Mouse (Mus musculus) kidney, adult 2 months (tissue): ENCODE measurements at regions not wholly inside any gene's neighbourhood (a gene's known extent, or its start where the extent isn't known, plus 50 kb on each side); places are given as distances from the start of the nearest gene placed in this dataset.

Experiments
- DNase-seq: peaks from one replicate; pipeline ENCODE4 v3.0.0; 2021
- H3K27ac ChIP-seq: fragments of 200-500 bp; 2 replicates; pipeline ENCODE4 v1.5.1; 2012; ENCODE audit warnings: low read depth, low read length, control low read depth, inconsistent platforms; ENCODE audit not compliant: insufficient read depth
- H3K27me3 ChIP-seq: fragments of 200-500 bp; replicated peaks from 2 replicates; pipeline ENCODE4 v1.6.1; 2012; ENCODE audit warnings: mild to moderate bottlenecking, moderate library complexity, low read length, inconsistent platforms; ENCODE audit not compliant: control insufficient read depth, insufficient read depth
- H3K36me3 ChIP-seq: fragments of 200-500 bp; 2 replicates; pipeline ENCODE4 v1.6.1; 2012; ENCODE audit warnings: mild to moderate bottlenecking, moderate library complexity, low read length, inconsistent platforms; ENCODE audit not compliant: control insufficient read depth, insufficient read depth
- H3K4me1 ChIP-seq: fragments of 200-500 bp; 2 replicates; pipeline ENCODE4 v1.6.1; 2011; ENCODE audit warnings: low read length; ENCODE audit not compliant: control insufficient read depth, insufficient read depth
- H3K4me3 ChIP-seq: fragments of 200-500 bp; 2 replicates; pipeline ENCODE4 v1.5.1; 2011; ENCODE audit warnings: mild to moderate bottlenecking, low read depth, low read length, control low read depth; ENCODE audit not compliant: insufficient read depth
- CTCF ChIP-seq: fragments of 200-500 bp; conservative IDR thresholded peaks from 2 replicates; pipeline ENCODE4 v1.5.1; 2011; ENCODE audit warnings: low read depth, mild to moderate bottlenecking, control low read depth, low read length, moderate library complexity, mixed read lengths; ENCODE audit not compliant: insufficient read depth, insufficient read length
- POLR2A ChIP-seq: fragments of 200-500 bp; IDR thresholded peaks from one replicate; pipeline ENCODE4 v1.6.1; 2011; ENCODE audit warnings: low read depth, low read length, control low read depth
- whole genome bisulfite sequencing: fragments of 180-500 bp; shearing (Covaris S2); methylation state at CpG from one replicate; pipeline ENCODE4 v1.1.7; 2018; 5-methylcytosine and 5-hydroxymethylcytosine counted together

GRCm38 (mm10) chr15:62712543-62713131, 1132.3 kb downstream of the Gsdmc2 start:
- no peak overlapping the region for H3K4me3 ChIP-seq
- no peaks in the 10 kb centered on the region for H3K27me3 ChIP-seq
- TF ChIP-seq POLR2A (no peak), CTCF (no peak)
- peak; percentile 82 for DNase-seq
- no peak overlapping the region for H3K27ac ChIP-seq
- no peaks in the 10 kb centered on the region for H3K36me3 ChIP-seq
- peaks cover 3% of the 10 kb centered on the region; the same call in 1 of the 2 replicates for H3K4me1 ChIP-seq
- WGBS, result 35% methylated on average over 8 of the region's 9 CpGs

GRCm38 (mm10) chr15:62712060-62712542, 1132.9 kb downstream of the Gsdmc2 start:
- Histone ChIP-seq H3K4me3 (no peak overlapping the region), H3K27me3 (no peaks in the 10 kb centered on the region), H3K4me1 (peaks cover 3% of the 10 kb centered on the region; the same call in 1 of the 2 replicates), H3K27ac (no peak overlapping the region), H3K36me3 (no peaks in the 10 kb centered on the region)
- DNase-seq, result no peak
- TF ChIP-seq POLR2A, result no peak
- TF ChIP-seq CTCF, result no peak
- 74% methylated on average over 3 of the region's 3 CpGs for WGBS

GRCm38 (mm10) chr15:62709546-62709945, 1135.4 kb downstream of the Gsdmc2 start:
- H3K4me1 ChIP-seq, result peaks cover 3% of the 10 kb centered on the region; the same call in 1 of the 2 replicates
- DNase-seq, result peak; percentile 7
- WGBS, result 51% methylated on average over 2 of the region's 2 CpGs
- H3K4me3 ChIP-seq, result no peak overlapping the region
- no peak for TF ChIP-seq CTCF
- TF ChIP-seq POLR2A, result no peak
- no peak overlapping the region for H3K27ac ChIP-seq
- no peaks in the 10 kb centered on the region for H3K27me3 ChIP-seq
- H3K36me3 ChIP-seq, result no peaks in the 10 kb centered on the region

DNA sequence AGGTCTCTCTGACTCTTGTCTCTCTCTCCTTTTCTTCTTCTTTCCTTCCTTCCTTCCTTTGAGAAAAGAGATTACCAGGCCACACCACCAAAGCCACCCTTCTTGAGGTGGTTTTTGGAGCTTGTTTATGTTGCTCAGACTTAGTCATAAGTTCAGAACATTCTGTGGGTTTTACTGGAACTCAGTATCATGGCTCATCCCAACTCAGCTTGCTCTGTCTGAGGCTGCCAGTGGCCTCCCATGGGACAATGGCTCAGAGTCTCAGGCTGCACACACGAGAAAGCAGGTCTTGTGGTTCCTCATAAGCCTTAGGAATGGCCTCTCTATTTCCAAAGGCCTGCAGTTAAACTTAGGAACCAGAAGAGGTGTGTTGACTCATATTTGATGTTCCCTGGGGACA, 1146.4 kb downstream of the Gsdmc2 start:
- TF ChIP-seq CTCF (no peak), POLR2A (no peak)
- H3K27ac ChIP-seq, result no peak overlapping the region
- H3K36me3 ChIP-seq, result no peaks in the 10 kb centered on the region
- H3K4me1 ChIP-seq, result no peaks in the 10 kb centered on the region
- no peak overlapping the region for H3K4me3 ChIP-seq
- DNase-seq, result no peak
- H3K27me3 ChIP-seq, result no peaks in the 10 kb centered on the region
- WGBS, result 80% methylated on average over 1 of the region's 1 CpGs

- DNase-seq, result no peak
- Histone ChIP-seq H3K4me3 (no peak overlapping the region), H3K27ac (no peak overlapping the region), H3K27me3 (no peaks in the 10 kb centered on the region), H3K36me3 (no peaks in the 10 kb centered on the region), H3K4me1 (no peaks in the 10 kb centered on the region)
- no peak for TF ChIP-seq CTCF
- TF ChIP-seq POLR2A, result no peak
- WGBS, result 37% methylated on average over 3 of the region's 3 CpGs
Measured at GRCm38 (mm10) chr15:62694734-62695133, 1150.2 kb downstream of the Gsdmc2 start.

DNA sequence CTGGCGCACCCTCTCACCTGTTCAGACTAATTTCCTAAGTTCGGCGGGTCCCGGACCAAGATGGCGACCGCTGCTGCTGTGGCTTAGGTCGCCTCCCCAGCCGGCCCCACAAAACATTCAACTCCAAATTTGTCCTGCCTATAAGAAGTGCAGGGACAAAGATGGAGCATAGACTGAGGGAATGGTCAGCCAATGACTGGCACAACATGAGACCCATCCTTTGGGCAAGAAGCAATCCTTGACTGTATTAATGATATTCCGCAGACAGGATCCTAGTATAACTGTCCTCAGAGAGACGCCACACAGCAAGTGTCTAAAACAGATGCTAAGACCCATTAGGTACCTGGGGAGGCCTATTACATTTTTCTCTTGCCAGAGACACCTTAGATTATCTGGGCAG, 1151.3 kb downstream of the Gsdmc2 start:
- Histone ChIP-seq H3K27me3 (no peaks in the 10 kb centered on the region), H3K4me3 (no peak overlapping the region), H3K4me1 (no peaks in the 10 kb centered on the region), H3K27ac (no peak overlapping the region), H3K36me3 (no peaks in the 10 kb centered on the region)
- TF ChIP-seq CTCF, result no peak
- no peak for TF ChIP-seq POLR2A
- no peak for DNase-seq
- WGBS, result 96% methylated on average over 9 of the region's 10 CpGs

GRCm38 (mm10) chr15:62673410-62673809, 1171.6 kb downstream of the Gsdmc2 start:
- Histone ChIP-seq H3K27ac (no peak overlapping the region), H3K4me1 (no peaks in the 10 kb centered on the region), H3K27me3 (no peaks in the 10 kb centered on the region), H3K4me3 (no peak overlapping the region), H3K36me3 (no peaks in the 10 kb centered on the region)
- 81% methylated on average over 4 of the region's 4 CpGs for WGBS
- DNase-seq, result no peak
- TF ChIP-seq CTCF (no peak), POLR2A (no peak)

DNA sequence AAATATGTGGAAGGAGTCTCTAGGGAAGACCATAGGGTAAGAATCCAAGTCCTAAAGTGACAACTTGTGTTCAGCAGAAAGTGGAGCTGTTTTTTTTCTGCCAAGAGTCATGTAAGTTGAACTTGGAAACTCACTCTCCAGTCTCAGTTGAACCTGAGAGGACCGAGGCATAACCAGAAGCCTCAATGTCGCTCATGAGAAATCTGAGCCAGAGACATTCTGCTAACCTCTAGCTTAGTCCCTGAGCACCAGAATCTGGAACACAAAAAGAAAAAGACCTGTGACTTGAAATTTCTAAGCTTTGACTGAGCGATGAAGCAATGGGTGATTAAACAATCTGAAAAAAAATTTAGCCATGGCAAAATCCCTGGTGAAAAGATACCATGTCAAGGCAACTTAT, 1175.0 kb downstream of the Gsdmc2 start:
- Histone ChIP-seq H3K4me3 (no peak overlapping the region), H3K27me3 (no peaks in the 10 kb centered on the region), H3K4me1 (no peaks in the 10 kb centered on the region), H3K36me3 (no peaks in the 10 kb centered on the region), H3K27ac (no peak overlapping the region)
- no peak for DNase-seq
- TF ChIP-seq POLR2A (no peak), CTCF (no peak)
- 78% methylated on average over 3 of the region's 3 CpGs for WGBS
